32 mouse cellular contexts compared by ENCODE assay signal in genomic region chr9:48980371-48980770, GRCm38 (mm10). TPM values are rescaled to one million over a fixed set of nuclear protein-coding genes. Genes with fewer than 3 reads are reported as not detected.
A peak's percentile ranks its signal among the peaks of the same experiment; 100 is the strongest.
DNase-seq lines count a peak whose midpoint lies in the region; ATAC-seq and TF ChIP-seq lines count a peak whose summit lies in the region.
"Had no signal": no experiment of that assay in that cellular context is flagged by ENCODE, and none has a peak within 500 bp of the region (broad histone marks: within the 10 kb centered on the region; RNA-seq: fewer than 3 reads in every experiment).

No protein-coding gene starts in this region.

- intact Hi-C loops in heart, adult 2 months (cut with DNase I): loop anchor here (10.0 kb wide), 1 partner anchor 366 kb away; no protein-coding TSS in a partner anchor
- intact Hi-C loops in heart, postnatal 36 days (cut with DNase I): loop anchor here (10.0 kb wide), 1 partner anchor 486 kb away; the partner anchor contains the start of genes Gm5617 and Rbm7

- no peak for TF ChIP-seq EP300 in heart, adult 2 months (IDR thresholded peaks at IDR 0.05; ENCODE audit: insufficient read depth, low read depth, low read length)

- no peak overlapping the region for H3K4me3 ChIP-seq in heart, adult 2 months
- no peak overlapping the region for H3K4me3 ChIP-seq in heart, embryonic 15.5 days
- H3K4me3 ChIP-seq in testis, adult 2 months (ENCODE audit: control insufficient read depth, low read depth, low read length): no peak overlapping the region
- H3K4me3 ChIP-seq in forebrain, embryonic 13.5 days: no peak overlapping the region
- H3K4me3 ChIP-seq: embryonic facial prominence, embryonic 12.5 days; hindbrain, embryonic 15.5 days; intestine, embryonic 15.5 days; limb, embryonic 12.5 days; liver, embryonic 12.5 days; midbrain, embryonic 15.5 days; neural tube, embryonic 13.5 days; stomach, embryonic 15.5 days had no signal

- no peaks in the 10 kb centered on the region for H3K27me3 ChIP-seq in heart, adult 2 months (ENCODE audit: control insufficient read depth, insufficient read depth, low read length)
- no peaks in the 10 kb centered on the region for H3K27me3 ChIP-seq in heart, embryonic 15.5 days
- no peaks in the 10 kb centered on the region for H3K27me3 ChIP-seq in testis, adult 2 months (ENCODE audit: control insufficient read depth, insufficient read depth, low read length)
- no peaks in the 10 kb centered on the region for H3K27me3 ChIP-seq in forebrain, embryonic 13.5 days
- H3K27me3 ChIP-seq: CH12.LX; embryonic facial prominence, embryonic 12.5 days; hindbrain, embryonic 15.5 days; intestine, embryonic 15.5 days; limb, embryonic 12.5 days; liver, embryonic 12.5 days; midbrain, embryonic 15.5 days; neural tube, embryonic 13.5 days; stomach, embryonic 15.5 days had no signal

- H3K9ac ChIP-seq in heart, adult 2 months (ENCODE audit: low read depth, low read length): no peak overlapping the region
- no peak overlapping the region for H3K9ac ChIP-seq in heart, embryonic 15.5 days
- H3K9ac ChIP-seq in forebrain, embryonic 13.5 days: no peak overlapping the region
- H3K9ac ChIP-seq: embryonic facial prominence, embryonic 12.5 days; hindbrain, embryonic 15.5 days; intestine, embryonic 15.5 days; limb, embryonic 12.5 days; liver, embryonic 12.5 days; midbrain, embryonic 15.5 days; neural tube, embryonic 13.5 days; stomach, embryonic 15.5 days had no signal

- H3K79me2 ChIP-seq in heart, adult 2 months (replicated peaks; ENCODE audit: control insufficient read depth, insufficient read depth, low read length): no peaks in the 10 kb centered on the region

- no peak overlapping the region for H3K4me2 ChIP-seq in heart, embryonic 15.5 days
- H3K4me2 ChIP-seq in forebrain, embryonic 13.5 days: no peak overlapping the region
- H3K4me2 ChIP-seq: embryonic facial prominence, embryonic 12.5 days; hindbrain, embryonic 15.5 days; intestine, embryonic 15.5 days; limb, embryonic 12.5 days; liver, embryonic 12.5 days; midbrain, embryonic 15.5 days; neural tube, embryonic 13.5 days; stomach, embryonic 15.5 days had no signal

- H3K27ac ChIP-seq in heart, adult 2 months: peak overlapping the region; percentile 55
- peak overlapping the region; percentile 86 for H3K27ac ChIP-seq in heart, embryonic 15.5 days
- peak overlapping the region; percentile 42; the same call in 1 of the 2 replicates for H3K27ac ChIP-seq in testis, adult 2 months (ENCODE audit: control insufficient read depth, insufficient read depth, low read depth, low read length)
- no peak overlapping the region for H3K27ac ChIP-seq in forebrain, embryonic 13.5 days
- H3K27ac ChIP-seq: embryonic facial prominence, embryonic 12.5 days; hindbrain, embryonic 15.5 days; intestine, embryonic 15.5 days; limb, embryonic 12.5 days; liver, embryonic 12.5 days; macrophage; midbrain, embryonic 15.5 days; neural tube, embryonic 13.5 days; stomach, embryonic 15.5 days had no signal

- H3K9me3 ChIP-seq in heart, embryonic 15.5 days (replicated peaks): no peaks in the 10 kb centered on the region
- H3K9me3 ChIP-seq in forebrain, embryonic 13.5 days (replicated peaks): no peaks in the 10 kb centered on the region
- H3K9me3 ChIP-seq: embryonic facial prominence, embryonic 12.5 days; hindbrain, embryonic 15.5 days; intestine, embryonic 15.5 days; limb, embryonic 12.5 days; liver, embryonic 12.5 days; midbrain, embryonic 15.5 days; neural tube, embryonic 13.5 days; stomach, embryonic 15.5 days had no signal

- WGBS in heart, adult 2 months: 40% methylated on average over 5 of the region's 5 CpGs
- 34% methylated on average over 5 of the region's 5 CpGs for WGBS in heart, embryonic 15.5 days
- WGBS in forebrain, embryonic 13.5 days: 76% methylated on average over 5 of the region's 5 CpGs

- DNase-seq in heart, adult 2 months: no peak
- no peak for DNase-seq in heart, postnatal 36 days
- DNase-seq in heart, adult 9 months (ENCODE audit: low spot score in 2 of 2): no peak
- DNase-seq in testis, postnatal 14 days (ENCODE audit: low spot score): no peak
- DNase-seq in cerebellum, postnatal 36 days: no peak
- DNase-seq: adrenal gland, postnatal 10 days; cerebellum, adult 18-20 months; cerebellum, postnatal 14 days; gastrocnemius, postnatal 25 days; kidney, adult 8-10 months; kidney, postnatal 10 days; lung, adult 2 months; retina, postnatal 1 day; right cerebral cortex, postnatal 25 days; thymus, adult 2 months; thymus, postnatal 4 days had no signal

- peaks cover 1% of the 10 kb centered on the region; the same call in 1 of the 2 replicates for H3K4me1 ChIP-seq in heart, adult 2 months (ENCODE audit: control insufficient read depth, insufficient read depth, low read length)
- peaks cover 14% of the 10 kb centered on the region for H3K4me1 ChIP-seq in heart, embryonic 15.5 days (replicated peaks)
- H3K4me1 ChIP-seq in testis, adult 2 months (ENCODE audit: control insufficient read depth, insufficient read depth, low read length): peaks cover 6% of the 10 kb centered on the region
- H3K4me1 ChIP-seq in forebrain, embryonic 13.5 days: peaks cover 6% of the 10 kb centered on the region
- H3K4me1 ChIP-seq: intestine, embryonic 15.5 days; stomach, embryonic 15.5 days had no signal

- no peak for ATAC-seq in heart, embryonic 15.5 days (replicated peaks; ENCODE audit: insufficient number of reproducible peaks, insufficient read depth, low FRiP score, low read depth)
- ATAC-seq in forebrain, embryonic 13.5 days: no peak
- ATAC-seq: intestine, embryonic 15.5 days; liver, embryonic 12.5 days; midbrain, embryonic 15.5 days had no signal

- H3K36me3 ChIP-seq in heart, adult 2 months (ENCODE audit: control insufficient read depth, insufficient read depth, low read length): no peaks in the 10 kb centered on the region
- no peaks in the 10 kb centered on the region for H3K36me3 ChIP-seq in heart, embryonic 15.5 days
- H3K36me3 ChIP-seq in testis, adult 2 months (ENCODE audit: control insufficient read depth, insufficient read depth, low read length): no peaks in the 10 kb centered on the region
- H3K36me3 ChIP-seq in forebrain, embryonic 13.5 days (ENCODE audit: poor library complexity, severe bottlenecking): no peaks in the 10 kb centered on the region
- H3K36me3 ChIP-seq: embryonic facial prominence, embryonic 12.5 days; hindbrain, embryonic 15.5 days; intestine, embryonic 15.5 days; limb, embryonic 12.5 days; liver, embryonic 12.5 days; midbrain, embryonic 15.5 days; neural tube, embryonic 13.5 days; stomach, embryonic 15.5 days had no signal

- TF ChIP-seq CTCF in heart, adult 2 months (IDR thresholded peaks at IDR 0.05): no peak
- TF ChIP-seq CTCF in testis, adult 2 months (IDR thresholded peaks at IDR 0.05; ENCODE audit: control insufficient read depth, insufficient read depth, insufficient replicate concordance, low read depth, low read length): no peak

- no peak for TF ChIP-seq POLR2A in heart, adult 2 months (IDR thresholded peaks at IDR 0.05; ENCODE audit: insufficient read depth, low read depth, low read length)
- no peak for TF ChIP-seq POLR2A in testis, adult 2 months (IDR thresholded peaks at IDR 0.05; ENCODE audit: control insufficient read depth, low read depth, low read length)

RNA-seq across cellular contexts. Expression of gene Usp28, which starts 4.8 kb away (rescaled TPM):
- total RNA-seq in heart, adult 2 months (2021): 100 to 1,000 TPM; 113 to 130 TPM
- 72.8 and 144 TPM in 2 replicates for polyA plus RNA-seq in heart, adult 2 months (2012; rRNA removed)
- 100 to 1,000 TPM; 137 to 152 TPM for total RNA-seq in heart, postnatal 36 days (2021)
- polyA plus RNA-seq in heart, embryonic 15.5 days (2015; fragmentation: Nextera tagmentation; extraction: Ambion mirVana): 99.1 and 102 TPM in 2 replicates
- polyA plus RNA-seq in testis, adult 2 months (2012; rRNA removed): 16.8 and 17.2 TPM in 2 replicates
- polyA plus RNA-seq in forebrain, embryonic 13.5 days (2015; fragmentation: Nextera tagmentation; extraction: Ambion mirVana): 33.5 and 39.0 TPM in 2 replicates

RNA-seq across cellular contexts. Expression of gene Htr3b, which starts 15.6 kb away (rescaled TPM):
- not detected for total RNA-seq in heart, adult 2 months (2021)
- polyA plus RNA-seq in heart, adult 2 months (2012; rRNA removed): 0.06 TPM in 2 replicates
- not detected for total RNA-seq in heart, postnatal 36 days (2021)
- 0.24 TPM in 1 of 2 replicates, not detected in the other for polyA plus RNA-seq in heart, embryonic 15.5 days (2015; fragmentation: Nextera tagmentation; extraction: Ambion mirVana)
- 0.11 and 0.12 TPM in 2 replicates for polyA plus RNA-seq in testis, adult 2 months (2012; rRNA removed)
- polyA plus RNA-seq in forebrain, embryonic 13.5 days (2015; fragmentation: Nextera tagmentation; extraction: Ambion mirVana): not detected in 2 replicates
- total RNA-seq: CH12.LX; gastrocnemius, postnatal 25 days; hematopoietic stem cell, adult 5-6 weeks; layer of hippocampus, adult 18-20 months; layer of hippocampus, postnatal 14 days had no signal
- polyA plus RNA-seq: limb, embryonic 12.5 days; liver, embryonic 12.5 days; lung, adult 2 months; macrophage; midbrain, embryonic 15.5 days; thymus, adult 2 months had no signal
